Mouse (Mus musculus) spleen, adult 2 months (tissue): ENCODE measurements around the gene Atp6v1e2.

Source experiments
- CTCF ChIP-seq: fragments of 200-500 bp; IDR thresholded peaks from 2 replicates; pipeline ENCODE4 v1.5.1; 2011; ENCODE audit warnings: mild to moderate bottlenecking, inconsistent platforms; ENCODE audit not compliant: insufficient read depth, insufficient read length, insufficient replicate concordance; ENCODE audit errors: extremely low read depth
- POLR2A ChIP-seq: fragments of 200-500 bp; IDR thresholded peaks from 2 replicates; pipeline ENCODE4 v1.6.1; 2011; ENCODE audit warnings: low read depth, low read length, inconsistent platforms

DNA sequence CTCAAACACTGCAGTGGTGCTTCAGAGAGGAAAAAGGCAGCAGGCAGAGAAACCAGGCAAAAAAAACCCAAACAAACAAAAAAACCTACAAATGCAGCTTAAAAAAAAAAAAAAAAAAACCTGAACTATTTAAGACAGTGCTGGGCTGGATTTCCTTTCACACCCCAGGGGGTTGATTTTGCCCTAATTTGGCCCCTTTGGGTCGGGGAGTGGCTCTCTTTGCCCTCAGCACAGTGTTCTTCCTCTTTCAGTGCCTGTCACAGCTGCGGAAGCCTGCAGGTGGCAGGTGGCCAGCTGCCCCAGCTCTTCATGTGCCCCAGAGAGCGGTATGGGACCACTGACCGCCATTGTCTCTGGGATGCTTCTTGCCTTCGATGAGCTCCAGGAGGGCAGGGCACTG is 21.9 kb upstream of the Atp6v1e2 start:
- no peak for TF ChIP-seq POLR2A
- 0 out of 2 replicates have a peak, but pooled peaks have one; percentile 28 for TF ChIP-seq CTCF
